Mouse (Mus musculus): ENCODE measurements around the gene Mob2.

Mob2 gene

DNA sequence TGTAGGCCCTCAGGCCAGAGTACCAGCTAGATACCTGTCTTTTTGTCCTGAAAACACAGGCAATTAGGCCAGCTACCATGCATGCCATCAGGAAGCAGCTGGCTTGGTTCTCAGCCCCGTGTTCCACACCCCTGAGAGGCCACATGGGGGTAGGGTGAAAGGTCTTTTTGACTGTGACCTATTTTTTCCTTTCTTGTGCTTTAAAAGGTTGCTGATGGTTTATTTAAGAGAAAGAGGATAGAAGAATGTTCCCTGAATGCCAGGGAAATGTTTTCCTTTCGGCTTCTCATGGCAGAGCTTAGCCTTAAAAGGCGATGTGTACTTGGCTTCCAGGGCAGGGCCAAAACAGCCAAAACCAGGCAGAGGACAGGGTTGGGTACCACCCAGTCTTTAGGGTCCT is 40.0 kb downstream of the Mob2 start:
- no peak for DNase-seq (ENCODE audit: low spot score)

- DNase-seq (ENCODE audit: low spot score) = no peak
These were observed 41.2 kb downstream of the Mob2 start for GRCm38 (mm10) chr7:142019699-142020098.

GRCm38 (mm10) chr7:142016562-142016961 is 44.3 kb downstream of the Mob2 start:
- no peak for DNase-seq (ENCODE audit: low spot score)

DNA sequence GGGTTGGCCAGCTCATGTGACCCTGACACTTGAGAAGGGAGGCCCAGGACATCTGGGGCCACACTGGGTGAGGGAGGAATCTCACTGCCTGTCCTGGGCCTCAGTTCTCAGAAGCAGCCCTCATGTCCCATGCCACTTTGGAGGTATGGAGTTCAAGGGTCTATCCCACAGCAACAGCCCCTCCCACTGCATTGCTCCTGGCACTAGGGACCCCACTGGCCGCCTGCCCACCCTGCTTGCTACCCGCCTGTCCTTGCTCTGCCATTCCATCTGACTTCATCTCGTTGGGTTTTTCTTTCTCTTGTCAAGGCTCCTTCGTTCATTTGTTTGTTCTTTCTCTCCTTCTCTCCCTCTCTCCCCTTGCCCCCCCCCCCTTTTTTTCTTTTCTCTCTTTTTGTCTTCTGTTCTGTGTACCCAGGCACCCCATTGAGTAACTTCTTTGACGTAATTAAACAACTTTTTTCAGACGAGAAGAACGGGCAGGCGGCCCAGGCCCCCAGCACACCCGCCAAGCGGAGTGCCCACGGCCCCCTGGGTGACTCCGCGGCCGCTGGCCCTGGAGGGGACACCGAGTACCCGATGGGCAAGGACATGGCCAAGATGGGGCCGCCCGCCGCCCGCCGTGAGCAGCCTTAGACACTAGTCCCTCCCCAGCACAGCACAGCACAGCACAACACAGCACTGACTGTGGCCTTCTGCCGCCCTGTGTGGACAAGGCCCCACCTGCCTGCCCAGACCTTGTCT is 59.1 kb downstream of the Mob2 start:
- DNase-seq (ENCODE audit: low spot score) = no peak

- DNase-seq (ENCODE audit: low spot score) = no peak
These were observed 60.2 kb downstream of the Mob2 start for GRCm38 (mm10) chr7:142000661-142001060.

GRCm38 (mm10) chr7:141994121-141994520 is 66.7 kb downstream of the Mob2 start:
- no peak for DNase-seq (ENCODE audit: low spot score)

DNA sequence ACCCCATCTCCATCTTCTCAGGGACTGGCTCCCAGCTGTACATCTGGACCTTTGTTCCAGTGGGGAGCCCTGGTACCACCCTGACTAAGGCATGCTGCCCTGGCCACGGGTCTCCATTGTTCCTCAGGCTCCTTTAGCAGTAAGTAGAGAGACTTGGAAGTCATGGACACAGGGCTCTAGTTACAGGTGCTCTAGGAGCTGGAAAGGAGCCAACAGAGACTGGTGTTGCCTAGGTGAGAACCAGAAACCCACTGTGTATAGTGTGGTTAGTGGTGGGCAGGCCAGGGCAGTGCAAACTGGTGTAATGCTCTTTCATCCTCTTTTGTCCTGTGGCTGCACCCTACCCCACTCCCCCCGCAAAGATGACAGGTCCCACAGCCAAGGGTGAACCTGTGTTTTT is 69.7 kb downstream of the Mob2 start:
- DNase-seq (ENCODE audit: low spot score) = no peak

GRCm38 (mm10) chr7:141988314-141988806 is 72.5 kb downstream of the Mob2 start:
- no peak for DNase-seq (ENCODE audit: low spot score)

GRCm38 (mm10) chr7:141981237-141981636 is 79.6 kb downstream of the Mob2 start:
- DNase-seq (ENCODE audit: low spot score) = no peak

DNA sequence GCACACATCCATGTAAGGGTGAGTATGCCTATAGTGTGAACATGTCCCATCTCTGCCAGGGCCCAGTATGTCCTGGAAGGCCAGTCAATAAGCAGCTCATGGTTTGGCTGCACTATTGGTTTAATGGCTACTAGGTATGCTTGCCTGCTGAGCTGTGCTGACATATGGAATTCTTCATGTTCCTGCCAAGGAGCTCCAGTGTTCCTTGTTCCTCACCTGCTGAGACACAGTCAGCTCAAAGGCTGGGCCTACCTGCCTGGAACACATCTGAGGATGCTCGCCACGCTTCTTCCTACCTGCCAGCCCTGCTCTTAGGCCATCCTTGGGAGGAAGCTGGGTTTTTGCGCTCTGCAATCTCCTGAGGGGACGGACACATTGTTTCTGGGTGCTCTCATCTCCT is 81.6 kb downstream of the Mob2 start:
- DNase-seq (ENCODE audit: low spot score) = no peak

GRCm38 (mm10) chr7:141978003-141978402 is 82.9 kb downstream of the Mob2 start:
- DNase-seq (ENCODE audit: low spot score) = no peak

DNA sequence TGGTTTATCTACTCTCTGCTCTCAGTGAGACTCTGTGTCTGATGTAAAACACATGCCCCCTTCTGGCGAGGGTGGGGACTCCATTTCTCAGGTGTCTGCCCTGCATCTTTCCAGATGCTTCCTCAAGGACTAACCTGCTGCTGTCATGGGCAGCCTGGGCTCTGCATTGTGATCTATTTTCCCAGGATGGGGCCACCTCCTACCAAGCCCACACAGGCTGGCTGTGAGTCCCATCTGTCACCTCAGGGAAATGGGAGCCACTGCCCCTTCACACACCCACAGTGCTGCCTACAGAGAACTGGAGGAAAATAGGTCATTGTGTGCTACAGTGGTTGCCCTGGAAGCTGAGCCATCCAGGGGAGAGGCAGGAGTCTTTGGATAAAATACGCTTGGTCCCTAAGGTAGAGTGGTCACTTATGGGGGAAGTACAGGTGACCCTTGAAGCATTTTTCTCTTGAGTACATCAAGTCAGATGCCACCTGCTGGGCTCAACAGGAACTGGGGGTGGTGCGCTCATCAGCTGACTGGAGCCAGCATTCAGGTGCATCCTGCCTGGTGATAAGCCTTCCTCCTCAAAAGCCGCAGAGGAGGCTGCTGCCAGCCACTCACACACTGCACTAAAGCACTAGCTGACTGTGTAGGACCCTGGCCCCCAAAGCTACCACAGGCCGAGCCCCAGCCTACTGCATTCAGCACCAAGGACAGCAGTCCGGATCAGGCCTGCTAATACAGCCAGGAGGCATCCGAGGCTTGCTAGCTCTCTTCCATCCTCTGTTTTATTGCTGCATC is 87.8 kb downstream of the Mob2 start:
- DNase-seq (ENCODE audit: low spot score) = no peak

DNA sequence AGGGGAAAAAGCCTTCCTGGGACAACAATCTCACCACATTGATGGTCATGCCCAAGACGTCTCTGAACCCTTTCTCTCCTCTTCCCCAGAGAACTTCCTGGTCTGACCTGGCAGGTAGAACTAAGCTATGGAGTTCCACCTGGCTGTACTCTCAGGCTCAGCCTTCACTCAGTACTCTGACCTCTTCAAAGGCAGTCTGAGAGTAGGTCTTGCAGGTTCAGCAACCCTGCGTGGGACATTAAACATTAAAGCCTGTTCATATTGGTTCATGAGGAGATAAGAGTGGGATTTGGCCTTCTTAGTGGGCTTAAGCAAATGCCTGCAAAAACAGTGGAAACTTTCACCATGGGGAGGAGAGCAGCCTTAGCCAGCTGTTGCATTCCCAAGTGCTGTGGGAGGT is 94.6 kb downstream of the Mob2 start:
- no peak for DNase-seq (ENCODE audit: low spot score)

GRCm38 (mm10) chr7:141962521-141962920 is 98.3 kb downstream of the Mob2 start:
- DNase-seq (ENCODE audit: low spot score) = no peak

GRCm38 (mm10) chr7:141961491-141961890 is 99.4 kb downstream of the Mob2 start:
- no peak for DNase-seq (ENCODE audit: low spot score)

DNA sequence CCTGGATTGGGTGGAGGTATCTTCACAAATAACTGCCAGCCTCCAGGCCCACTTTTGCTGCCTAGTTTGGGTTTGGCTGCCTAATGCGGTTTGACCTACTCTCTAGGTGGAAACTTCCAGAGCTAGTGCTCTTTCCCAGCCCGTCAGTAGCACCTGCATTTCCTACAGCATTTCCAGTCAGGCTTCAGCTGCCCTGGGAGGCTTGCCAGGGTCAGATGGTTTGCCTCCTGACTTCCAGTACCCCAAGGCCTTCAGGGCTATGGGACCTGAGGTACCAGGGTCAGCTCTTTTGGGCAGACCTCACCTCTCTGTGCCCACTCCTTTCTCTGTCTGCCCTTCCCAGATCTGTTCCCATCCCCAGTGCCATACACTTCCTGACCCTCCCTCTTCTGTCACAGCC is 99.9 kb downstream of the Mob2 start:
- DNase-seq (ENCODE audit: low spot score) = no peak

GRCm38 (mm10) chr7:141959133-141959532 is 101.7 kb downstream of the Mob2 start:
- DNase-seq (ENCODE audit: low spot score) = no peak
